Mouse (Mus musculus) megakaryocyte progenitor cell, adult 5-6 weeks (primary cell): ENCODE measurements around the gene Mme. TPM values are rescaled to one million over a fixed set of nuclear protein-coding genes. Genes with fewer than 3 reads are reported as not detected.

ENCODE experiments used
- ATAC-seq: replicated peaks from 2 replicates; pipeline ENCODE4 v1.8.0; 2016; ENCODE audit warnings: mild to moderate bottlenecking, moderate TSS enrichment, inconsistent platforms; ENCODE audit not compliant: poor library complexity
- total RNA-seq, 2 experiments: library from RNA; stranded (forward) in 1 of 2; stranded (reverse) in 1 of 2; fragments of 157-497, 149-512 nt in 1 of 2; fragments of 200-1000 nt in 1 of 2; gene quantifications; 2 replicates each; pipeline versions ENCODE4 v1.2.3 to v1.2.4; 2015 to 2017

Mme gene
- total RNA-seq (2015) (not detected in 2 replicates), total RNA-seq (2017) (not detected in 2 replicates)

- no peak for ATAC-seq
Measured at GRCm38 (mm10) chr3:63241099-63241587, at the start of gene Mme. TSS of gene Mme (plus strand) at chr3:63241537.

- no peak for ATAC-seq
Measured at GRCm38 (mm10) chr3:63196565-63196964, 44.8 kb upstream of the Mme start.

GRCm38 (mm10) chr3:63198026-63198425, 43.3 kb upstream of the Mme start:
- no peak for ATAC-seq

GRCm38 (mm10) chr3:63221867-63222591, 19.3 kb upstream of the Mme start:
- ATAC-seq = no peak

GRCm38 (mm10) chr3:63223676-63224075, 17.7 kb upstream of the Mme start:
- ATAC-seq = no peak

- ATAC-seq = no peak
Measured at GRCm38 (mm10) chr3:63235957-63236356, 5.4 kb upstream of the Mme start.

- ATAC-seq = no peak
Measured at GRCm38 (mm10) chr3:63243721-63244120, 2.4 kb downstream of the Mme start.

GRCm38 (mm10) chr3:63272091-63272490, 30.8 kb downstream of the Mme start:
- ATAC-seq = no peak

GRCm38 (mm10) chr3:63294316-63294715, 53.0 kb downstream of the Mme start:
- ATAC-seq = no peak

- no peak for ATAC-seq
Measured at GRCm38 (mm10) chr3:63294791-63295190, 53.5 kb downstream of the Mme start.

GRCm38 (mm10) chr3:63295237-63295636, 53.9 kb downstream of the Mme start:
- peak; percentile 39; the same call in 1 of the 2 replicates for ATAC-seq

- no peak for ATAC-seq
Measured at GRCm38 (mm10) chr3:63295657-63296231, 54.4 kb downstream of the Mme start.

GRCm38 (mm10) chr3:63296411-63296810, 55.1 kb downstream of the Mme start:
- ATAC-seq = no peak

- peak; percentile 76 for ATAC-seq
Measured at GRCm38 (mm10) chr3:63297787-63298186, 56.5 kb downstream of the Mme start.

- no peak for ATAC-seq
Measured at GRCm38 (mm10) chr3:63315211-63315760, 73.9 kb downstream of the Mme start.

- ATAC-seq = no peak
Measured at GRCm38 (mm10) chr3:63317496-63317895, 76.2 kb downstream of the Mme start.

GRCm38 (mm10) chr3:63325615-63326014, 84.3 kb downstream of the Mme start:
- no peak for ATAC-seq

- ATAC-seq = no peak
Measured at GRCm38 (mm10) chr3:63340110-63340509, 98.8 kb downstream of the Mme start.

- ATAC-seq = no peak
Measured at GRCm38 (mm10) chr3:63340546-63340945, 99.2 kb downstream of the Mme start.

GRCm38 (mm10) chr3:63341481-63341880, 100.1 kb downstream of the Mme start:
- no peak for ATAC-seq

GRCm38 (mm10) chr3:63344998-63345397, 103.7 kb downstream of the Mme start:
- ATAC-seq = no peak

GRCm38 (mm10) chr3:63348893-63349426, 107.6 kb downstream of the Mme start:
- ATAC-seq = no peak
